Mouse (Mus musculus) Patski (cell line): ENCODE results near the gene Ergic1. TPM values are rescaled to one million over a fixed set of nuclear protein-coding genes. Genes with fewer than 3 reads are reported as not detected.
A peak's percentile ranks its signal among the peaks of the same experiment; 100 is the strongest.

Source experiments
- ATAC-seq: fragments of 100-300 bp; one replicate; pipeline ENCODE4 v1.8.0; 2021
- CTCF ChIA-PET: fragments of 350-600 bp; sonication (Branson Sonifier 250); formaldehyde crosslinking; loops from one replicate; lab custom pipeline; 2022; ENCODE audit warnings: inconsistent platforms; lab: Charles Lee
- POLR2A ChIA-PET: fragments of 350-600 bp; sonication (Branson Sonifier 250); formaldehyde crosslinking; loops from one replicate; lab custom pipeline; 2022; ENCODE audit warnings: antibody characterized with exemption, inconsistent platforms; lab: Charles Lee
- DNase-seq: peaks from one replicate; pipeline ENCODE4 v3.0.0-alpha.2; 2011; ENCODE audit warnings: low read depth, low spot score
- H3K27me3 ChIP-seq: fragments of 371-371 bp; one replicate; pipeline ENCODE4 v1.5.1; 2021
- CTCF ChIP-seq: fragments of 100-300 bp; IDR thresholded peaks from one replicate; pipeline ENCODE4 v1.5.1; 2021
- in situ Hi-C: fragments of 300-500 bp; cut with MboI; formaldehyde crosslinking; loops from 3 replicates; pipeline ENCODE4 v1.11.1; 2018; ENCODE audit warnings: low pct_unique_long_range_greater_than_20kb, mixed read lengths
- polyA plus RNA-seq: library from polyadenylated mRNA; unstranded; gene quantifications from one replicate; pipeline ENCODE4 v1.2.3, GENCODE M21; 2021

Gene Ergic1
- polyA plus RNA-seq, 1 experiment from 2014 or later: 287 TPM

DNA sequence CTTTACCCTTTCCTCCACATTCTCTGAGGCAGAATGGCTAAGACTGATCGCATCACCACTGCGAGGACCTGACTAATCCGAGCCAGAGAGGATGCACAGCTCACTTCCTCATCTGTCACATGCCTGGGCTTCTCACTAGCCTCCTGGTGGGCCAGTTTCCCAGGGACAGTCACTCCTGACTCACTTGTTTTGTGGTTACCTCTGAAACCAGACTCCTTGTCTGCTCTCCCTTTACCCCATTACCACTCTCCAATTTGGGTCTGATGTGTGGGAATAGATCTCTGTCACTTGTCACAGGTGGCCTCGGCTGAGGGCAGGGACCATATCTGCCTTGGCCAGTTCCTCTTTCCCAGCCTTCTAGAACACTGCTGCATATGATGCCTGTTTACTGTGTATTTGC lies 44.3 kb downstream of the Ergic1 start:
- in situ Hi-C loops: no loop called here

DNA sequence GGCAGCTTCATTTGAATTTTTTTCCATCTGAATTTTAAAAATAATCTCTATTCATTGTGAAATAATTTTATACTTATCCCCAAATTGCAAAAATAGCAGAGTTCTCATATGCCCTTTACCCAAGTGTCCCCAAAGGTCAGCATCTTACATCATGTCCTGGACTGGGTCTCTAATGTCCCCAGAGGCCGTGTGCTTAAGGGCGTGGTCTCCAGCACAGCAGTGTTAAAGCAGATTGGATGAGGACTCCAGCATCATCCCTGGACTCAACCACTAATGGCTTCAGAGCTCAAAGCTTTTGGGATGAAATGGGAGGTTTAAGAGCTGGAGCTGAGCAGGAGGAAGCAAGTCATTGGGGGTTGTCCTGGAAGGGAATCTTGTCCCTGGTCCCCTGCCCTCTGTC lies 45.2 kb downstream of the Ergic1 start:
- no peaks in the 10 kb centered on the region for H3K27me3 ChIP-seq
- in situ Hi-C loops: no loop called here
- no peak for ATAC-seq
- no peak for DNase-seq
- TF ChIP-seq CTCF: no peak
- CTCF ChIA-PET: interaction anchor here (1.5 kb wide), 1 partner anchor 11 kb away, joined by 4 read pairs; no protein-coding TSS in a partner anchor
- POLR2A ChIA-PET: interaction anchor here (0.6 to 0.9 kb wide), 2 partner anchors 99 to 342 kb away, joined by 4 to 6 read pairs; no protein-coding TSS in a partner anchor

More for the DNA sequence above, 44.3 kb downstream of the Ergic1 start:
- ATAC-seq (peak; percentile 74), DNase-seq (peak; percentile 69)
- H3K27me3 ChIP-seq: no peaks in the 10 kb centered on the region
- TF ChIP-seq CTCF: no peak
- CTCF ChIA-PET: interaction anchor here (1.5 kb wide), 1 partner anchor 12 kb away, joined by 4 read pairs; no protein-coding TSS in a partner anchor
- POLR2A ChIA-PET: no interaction called here

GRCm38 (mm10) chr17:26608348-26608747 lies 47.1 kb downstream of the Ergic1 start:
- ATAC-seq (no peak), DNase-seq (no peak)
- in situ Hi-C loops: no loop called here
- ChIA-PET CTCF (no interaction called here), POLR2A (no interaction called here)
- no peak for TF ChIP-seq CTCF
- H3K27me3 ChIP-seq: no peaks in the 10 kb centered on the region

DNA sequence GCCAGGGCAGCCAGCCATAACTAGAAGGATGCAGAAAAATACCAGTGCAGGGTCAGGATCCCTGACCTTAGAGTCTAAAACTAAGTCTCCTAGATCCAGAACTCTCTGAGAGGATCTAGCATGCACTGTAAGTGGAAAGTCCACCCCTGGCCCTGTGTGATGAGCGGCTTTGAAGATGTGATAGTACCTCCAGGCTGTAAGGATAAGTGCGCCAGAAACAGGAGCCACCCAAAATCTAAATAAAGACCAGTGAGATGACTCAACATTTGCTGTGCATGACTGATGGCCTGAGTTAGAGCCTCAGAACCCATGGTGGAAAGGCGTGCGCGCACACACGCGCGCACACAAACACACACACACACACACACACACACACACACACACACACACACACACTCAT lies 47.6 kb downstream of the Ergic1 start:
- in situ Hi-C loops: no loop called here
- ChIA-PET POLR2A (no interaction called here), CTCF (no interaction called here)
- DNase-seq: no peak
- ATAC-seq: no peak
- H3K27me3 ChIP-seq: no peaks in the 10 kb centered on the region
- TF ChIP-seq CTCF: no peak

DNA sequence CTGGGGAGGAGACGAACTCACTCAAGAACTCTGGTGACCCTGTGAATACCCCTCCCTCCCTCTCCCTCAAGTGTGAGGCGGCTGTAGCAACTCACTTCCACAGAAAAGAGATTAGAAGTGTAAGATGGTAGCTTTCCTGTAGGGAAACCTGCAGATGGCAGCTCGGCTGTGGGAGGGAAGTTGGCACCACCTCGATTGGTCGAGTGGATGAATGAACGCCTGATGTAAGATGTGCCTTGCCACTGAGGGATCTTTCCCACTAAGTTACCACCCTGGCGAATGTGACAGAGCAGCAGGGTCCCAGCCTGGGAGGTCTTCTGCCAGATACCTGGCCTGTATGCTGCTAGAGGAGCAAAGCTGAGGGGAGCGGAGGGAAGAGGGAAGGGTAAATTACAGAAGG lies 48.5 kb downstream of the Ergic1 start:
- CTCF ChIA-PET: no interaction called here
- ATAC-seq: no peak
- no peaks in the 10 kb centered on the region for H3K27me3 ChIP-seq
- POLR2A ChIA-PET: interaction anchor here (1.5 kb wide), 1 partner anchor 25 kb away, joined by 3 read pairs; no protein-coding TSS in a partner anchor
- in situ Hi-C loops: no loop called here
- TF ChIP-seq CTCF: no peak
- DNase-seq: no peak

- CTCF ChIA-PET: interaction anchor here (1.2 kb wide), 1 partner anchor 103 kb away, joined by 3 read pairs; no protein-coding TSS in a partner anchor
- no peak for DNase-seq
- ATAC-seq: no peak
Measured at GRCm38 (mm10) chr17:26611328-26611727, 50.0 kb downstream of the Ergic1 start.

DNA sequence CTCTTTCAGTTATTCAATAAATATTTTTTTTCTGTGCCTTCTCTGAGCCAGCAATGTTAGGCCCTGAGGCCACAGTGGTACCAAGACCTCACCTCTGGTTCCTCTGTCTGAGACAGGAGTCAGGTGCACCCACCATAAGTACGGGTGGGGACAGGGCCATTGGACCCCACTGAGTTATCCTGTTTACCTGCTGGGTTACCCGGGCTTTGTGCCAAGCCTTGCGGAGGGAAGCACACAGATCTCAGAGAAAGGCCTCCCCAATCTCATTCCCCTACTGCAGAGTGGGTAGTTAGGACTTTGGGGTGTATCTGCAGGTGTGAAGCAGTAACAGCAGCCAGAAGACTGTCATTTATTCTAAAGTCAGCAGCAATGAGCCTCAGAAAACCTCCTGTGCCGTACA lies 50.6 kb downstream of the Ergic1 start:
- POLR2A ChIA-PET: interaction anchor here (0.6 to 1.8 kb wide), 4 partner anchors 9 to 105 kb away, joined by 3 to 9 read pairs (median 4); no protein-coding TSS in a partner anchor
- CTCF ChIA-PET: no interaction called here
- in situ Hi-C loops: no loop called here
- TF ChIP-seq CTCF: no peak
- ATAC-seq (no peak), DNase-seq (no peak)
- no peaks in the 10 kb centered on the region for H3K27me3 ChIP-seq

More at GRCm38 (mm10) chr17:26611328-26611727, 50.0 kb downstream of the Ergic1 start:
- TF ChIP-seq CTCF: no peak
- no peaks in the 10 kb centered on the region for H3K27me3 ChIP-seq
- POLR2A ChIA-PET: interaction anchor here (0.6 to 1.8 kb wide), 5 partner anchors 9 to 104 kb away, joined by 3 to 9 read pairs (median 4); no protein-coding TSS in a partner anchor
- in situ Hi-C loops: no loop called here

DNA sequence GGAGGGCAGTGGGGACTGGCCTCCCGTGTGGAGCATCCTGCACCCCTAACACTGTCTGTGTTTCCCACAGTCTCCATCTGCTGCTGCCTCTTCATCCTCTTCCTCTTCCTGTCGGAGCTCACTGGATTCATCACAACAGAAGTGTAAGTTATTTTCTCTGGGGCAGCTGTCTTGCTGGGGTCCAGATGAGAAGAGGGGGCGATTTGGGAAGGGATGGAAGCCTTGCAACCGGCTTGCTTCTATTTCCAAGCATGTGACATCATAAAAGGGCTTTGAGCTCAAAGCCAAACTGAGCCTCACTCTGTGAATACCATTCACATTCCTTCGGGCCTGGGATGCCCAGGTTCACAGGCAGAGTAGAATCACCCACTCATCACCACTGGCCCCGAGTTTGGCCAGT lies 53.0 kb downstream of the Ergic1 start:
- ATAC-seq (peak; percentile 22), DNase-seq (no peak)
- ChIA-PET POLR2A (interaction anchor here (0.7 to 2.7 kb wide), 6 partner anchors 26 to 107 kb away, joined by 3 to 24 read pairs (median 4); no protein-coding TSS in a partner anchor), CTCF (interaction anchor here (1.6 kb wide), 1 partner anchor 105 kb away, joined by 5 read pairs; no protein-coding TSS in a partner anchor)
- H3K27me3 ChIP-seq: no peaks in the 10 kb centered on the region
- no peak for TF ChIP-seq CTCF
- in situ Hi-C loops: no loop called here

GRCm38 (mm10) chr17:26614708-26615486 lies 53.6 kb downstream of the Ergic1 start:
- CTCF ChIA-PET: interaction anchor here (1.3 to 1.6 kb wide), 2 partner anchors 102 to 106 kb away, joined by 4 to 5 read pairs; no protein-coding TSS in a partner anchor
- peak; percentile 73 for DNase-seq
- H3K27me3 ChIP-seq: no peaks in the 10 kb centered on the region
- peak; percentile 35 for ATAC-seq
- POLR2A ChIA-PET: interaction anchor here (0.5 to 2.7 kb wide), 5 partner anchors 25 to 562 kb away, joined by 3 to 24 read pairs (median 4); no protein-coding TSS in a partner anchor
- no peak for TF ChIP-seq CTCF
- in situ Hi-C loops: no loop called here

DNA sequence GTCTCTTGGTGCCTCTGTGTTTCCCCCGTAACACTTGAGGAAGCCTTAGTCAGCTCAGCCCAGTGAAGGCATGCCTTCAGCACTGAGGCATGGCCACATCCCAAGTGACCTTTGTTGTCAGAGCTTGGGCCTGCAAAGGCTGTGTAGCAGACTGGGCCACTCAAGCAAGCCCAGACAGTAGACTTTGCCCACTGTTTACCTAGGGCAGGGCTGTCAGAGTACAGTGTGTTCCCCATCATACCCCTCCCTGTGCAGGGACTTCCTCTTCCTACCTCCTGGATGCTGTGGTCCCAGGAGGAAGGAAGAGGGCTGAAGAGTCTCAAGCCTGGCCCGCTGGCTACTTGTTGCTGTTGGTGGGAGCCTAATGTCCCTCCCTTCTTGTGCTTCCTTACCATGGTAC lies 55.4 kb downstream of the Ergic1 start:
- no peak for ATAC-seq
- no peak for TF ChIP-seq CTCF
- ChIA-PET POLR2A (interaction anchor here (7.3 kb wide), 1 partner anchor 110 kb away, joined by 58 read pairs; no protein-coding TSS in a partner anchor), CTCF (no interaction called here)
- in situ Hi-C loops: no loop called here
- no peak for DNase-seq
- H3K27me3 ChIP-seq: no peaks in the 10 kb centered on the region
